Mouse (Mus musculus) liver, postnatal 0 days (tissue): ENCODE results near the gene Eif2a.

ENCODE experiments used
- CTCF ChIP-seq: sonication (generic); IDR thresholded peaks from 2 replicates; pipeline ENCODE4 v1.5.1; 2016; ENCODE audit warnings: antibody characterized with exemption, low read depth
- EP300 ChIP-seq: IDR thresholded peaks from 2 replicates; pipeline ENCODE4 v1.6.1; 2016; ENCODE audit warnings: antibody characterized with exemption, low read depth, mild to moderate bottlenecking

DNA sequence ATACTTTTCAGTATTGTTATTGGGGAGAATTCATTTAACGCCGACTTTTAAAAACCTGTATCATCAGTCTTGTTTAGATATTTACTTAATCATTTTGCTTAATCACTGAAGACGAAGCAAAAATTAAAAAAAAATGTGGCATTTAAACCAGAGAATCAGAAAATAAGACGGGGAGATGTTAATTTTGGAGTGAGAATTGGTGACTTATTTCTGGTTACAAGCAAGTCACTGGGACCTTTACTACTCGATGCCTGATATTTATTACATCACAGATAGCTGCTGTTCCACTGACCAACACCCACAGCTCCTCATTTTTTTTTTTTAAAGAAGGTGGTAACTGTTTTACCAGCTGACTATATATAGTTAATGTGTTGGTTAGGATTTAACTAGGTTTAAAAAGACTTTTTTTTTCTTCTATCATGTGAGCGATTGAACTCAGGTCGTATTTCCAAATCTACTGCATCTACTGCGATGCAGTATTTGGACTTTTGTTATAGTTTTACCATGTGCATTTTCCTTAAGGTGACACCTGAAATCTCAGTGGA, 52.0 kb downstream of the Eif2a start:
- TF ChIP-seq EP300 (0 out of 2 replicates have a peak, but pooled peaks have one; percentile 25), CTCF (no peak)
